Mouse (Mus musculus) liver, adult 2 months (tissue): ENCODE data around the gene Pp2d1. TPM values are rescaled to one million over a fixed set of nuclear protein-coding genes. Genes with fewer than 3 reads are reported as not detected.

Experiments used
- DNase-seq: peaks from one replicate; pipeline ENCODE4 v3.0.0-alpha.2; 2011; ENCODE audit warnings: low read depth, low spot score; ENCODE audit errors: extremely low read depth
- H3K27ac ChIP-seq: fragments of 200-500 bp; replicated peaks from 2 replicates; pipeline ENCODE4 v1.5.1; 2012; ENCODE audit warnings: low read depth, mild to moderate bottlenecking, control low read depth, inconsistent platforms, low read length; ENCODE audit not compliant: insufficient read depth
- H3K27me3 ChIP-seq: fragments of 200-500 bp; 2 replicates; pipeline ENCODE4 v1.6.1; 2012; ENCODE audit warnings: mild to moderate bottlenecking, moderate library complexity, low read length, inconsistent platforms; ENCODE audit not compliant: control insufficient read depth, insufficient read depth
- H3K36me3 ChIP-seq: fragments of 200-500 bp; 2 replicates; pipeline ENCODE4 v1.6.1; 2012; ENCODE audit warnings: low read length, inconsistent platforms; ENCODE audit not compliant: control insufficient read depth, insufficient read depth
- H3K4me1 ChIP-seq: fragments of 200-500 bp; 2 replicates; pipeline ENCODE4 v1.6.1; 2011; ENCODE audit warnings: low read length; ENCODE audit not compliant: control insufficient read depth, insufficient read depth
- H3K4me3 ChIP-seq: fragments of 200-500 bp; 2 replicates; pipeline ENCODE4 v1.5.1; 2011; ENCODE audit warnings: low read depth, mild to moderate bottlenecking, control low read depth, low read length, moderate library complexity; ENCODE audit not compliant: insufficient read depth
- H3K79me2 ChIP-seq: fragments of 200-500 bp; 2 replicates; pipeline ENCODE4 v1.6.1; 2012; ENCODE audit warnings: inconsistent platforms, mild to moderate bottlenecking, low read length, moderate library complexity; ENCODE audit not compliant: control insufficient read depth, insufficient read depth
- H3K9ac ChIP-seq: fragments of 200-500 bp; 2 replicates; pipeline ENCODE4 v1.6.1; 2012; ENCODE audit warnings: low read depth, mild to moderate bottlenecking, control low read depth, inconsistent platforms, low read length
- CTCF ChIP-seq: fragments of 200-500 bp; IDR thresholded peaks from 2 replicates; pipeline ENCODE4 v1.5.1; 2011; ENCODE audit warnings: low read depth, low read length, control low read depth
- POLR2A ChIP-seq: fragments of 200-500 bp; IDR thresholded peaks from 2 replicates; pipeline ENCODE4 v1.6.1; 2011; ENCODE audit warnings: low read length, control low read depth; ENCODE audit not compliant: insufficient read depth; ENCODE audit errors: extremely low read depth
- WGBS: fragments of 180-500 bp; shearing (Covaris S2); methylation state at CpG from one replicate; pipeline ENCODE4 v1.1.7; 2018; 5-methylcytosine and 5-hydroxymethylcytosine counted together
- polyA plus RNA-seq: library from polyadenylated mRNA; depleted of rRNA; stranded (reverse); fragments of >200 nt; gene quantifications from 2 replicates; pipeline ENCODE4 v1.2.3, GENCODE M21; 2012
- total RNA-seq: library from RNA; depleted of rRNA; stranded (reverse); fragments of >200 nt; gene quantifications from 2 replicates; pipeline ENCODE4 v1.2.3, GENCODE M21; 2014

The Pp2d1 gene
- total and polyA plus RNA-seq, 2 experiments, result 0.09 TPM; not detected in 1

GRCm38 (mm10) chr17:53582026-53582585 is 42.9 kb upstream of the Pp2d1 start:
- no peak for TF ChIP-seq CTCF
- TF ChIP-seq POLR2A, result no peak
- no peak overlapping the region for H3K4me3 ChIP-seq
- 31% methylated on average over 4 of the region's 4 CpGs for WGBS
- no peak overlapping the region for H3K9ac ChIP-seq
- no peak for DNase-seq
- peaks cover 2% of the 10 kb centered on the region; the same call in 1 of the 2 replicates for H3K36me3 ChIP-seq
- no peaks in the 10 kb centered on the region for H3K27me3 ChIP-seq
- H3K4me1 ChIP-seq, result peaks cover 43% of the 10 kb centered on the region
- no peak overlapping the region for H3K27ac ChIP-seq
- peaks cover 40% of the 10 kb centered on the region for H3K79me2 ChIP-seq

GRCm38 (mm10) chr17:53580237-53580636 is 41.0 kb upstream of the Pp2d1 start:
- WGBS, result 23% methylated on average over 3 of the region's 3 CpGs
- Histone ChIP-seq H3K27me3 (no peaks in the 10 kb centered on the region), H3K79me2 (peaks cover 47% of the 10 kb centered on the region), H3K27ac (no peak overlapping the region), H3K4me1 (peaks cover 37% of the 10 kb centered on the region), H3K4me3 (no peak overlapping the region), H3K36me3 (peaks cover 2% of the 10 kb centered on the region; the same call in 1 of the 2 replicates), H3K9ac (no peak overlapping the region)
- peak; percentile 97 for DNase-seq
- TF ChIP-seq POLR2A, result no peak
- no peak for TF ChIP-seq CTCF

GRCm38 (mm10) chr17:53579612-53580011 is 40.4 kb upstream of the Pp2d1 start:
- H3K36me3 ChIP-seq, result peaks cover 2% of the 10 kb centered on the region; the same call in 1 of the 2 replicates
- no peaks in the 10 kb centered on the region for H3K27me3 ChIP-seq
- peak overlapping the region; percentile 50 for H3K27ac ChIP-seq
- WGBS, result 69% methylated on average over 4 of the region's 4 CpGs
- H3K79me2 ChIP-seq, result peaks cover 47% of the 10 kb centered on the region
- DNase-seq, result no peak
- H3K9ac ChIP-seq, result peak overlapping the region; percentile 50
- H3K4me3 ChIP-seq, result no peak overlapping the region
- no peak for TF ChIP-seq CTCF
- no peak for TF ChIP-seq POLR2A
- peaks cover 37% of the 10 kb centered on the region for H3K4me1 ChIP-seq

GRCm38 (mm10) chr17:53578776-53579175 is 39.5 kb upstream of the Pp2d1 start:
- TF ChIP-seq POLR2A (no peak), CTCF (no peak)
- H3K27me3 ChIP-seq, result no peaks in the 10 kb centered on the region
- H3K79me2 ChIP-seq, result peaks cover 47% of the 10 kb centered on the region
- peak overlapping the region; percentile 22 for H3K27ac ChIP-seq
- peak; percentile 46 for DNase-seq
- no peaks in the 10 kb centered on the region for H3K36me3 ChIP-seq
- H3K4me3 ChIP-seq, result no peak overlapping the region
- WGBS, result 11% methylated on average over 9 of the region's 9 CpGs
- peaks cover 35% of the 10 kb centered on the region for H3K4me1 ChIP-seq
- H3K9ac ChIP-seq, result peak overlapping the region; percentile 18; the same call in 1 of the 2 replicates

- H3K9ac ChIP-seq, result no peak overlapping the region
- H3K4me3 ChIP-seq, result no peak overlapping the region
- H3K27ac ChIP-seq, result peak overlapping the region; percentile 22
- peak; percentile 83 for DNase-seq
- WGBS, result 27% methylated on average over 6 of the region's 6 CpGs
- no peaks in the 10 kb centered on the region for H3K27me3 ChIP-seq
- no peak for TF ChIP-seq CTCF
- TF ChIP-seq POLR2A, result no peak
- peaks cover 45% of the 10 kb centered on the region for H3K79me2 ChIP-seq
- H3K36me3 ChIP-seq, result no peaks in the 10 kb centered on the region
- peaks cover 36% of the 10 kb centered on the region for H3K4me1 ChIP-seq
Observed at GRCm38 (mm10) chr17:53578249-53578648, 39.0 kb upstream of the Pp2d1 start.

GRCm38 (mm10) chr17:53577754-53578153 is 38.5 kb upstream of the Pp2d1 start:
- TF ChIP-seq POLR2A (no peak), CTCF (no peak)
- peaks cover 39% of the 10 kb centered on the region for H3K4me1 ChIP-seq
- H3K27me3 ChIP-seq, result no peaks in the 10 kb centered on the region
- no peak overlapping the region for H3K9ac ChIP-seq
- peak overlapping the region; percentile 15; the same call in 1 of the 2 replicates for H3K27ac ChIP-seq
- 45% methylated on average over 5 of the region's 5 CpGs for WGBS
- DNase-seq, result no peak
- no peak overlapping the region for H3K4me3 ChIP-seq
- peaks cover 44% of the 10 kb centered on the region for H3K79me2 ChIP-seq
- no peaks in the 10 kb centered on the region for H3K36me3 ChIP-seq
